Mouse (Mus musculus) hindbrain, postnatal 0 days (tissue): Measurements from ENCODE around the gene D10Wsu102e. TPM values are rescaled to one million over a fixed set of nuclear protein-coding genes. Genes with fewer than 3 reads are reported as not detected.

Experiments
- ATAC-seq: fragments of 200-750 bp; cut with Nextera tagmentation; 2 replicates; pipeline ENCODE4 v1.8.0; 2017; ENCODE audit warnings: mild to moderate bottlenecking, moderate TSS enrichment, moderate library complexity
- DNase-seq: peaks from one replicate; pipeline ENCODE4 v3.0.0-alpha.2; 2015; ENCODE audit warnings: low spot score
- H3K27ac ChIP-seq: fragments of 300-500 bp; sonication (generic); 2 replicates; pipeline ENCODE4 v1.5.1; 2014; ENCODE audit warnings: mild to moderate bottlenecking
- H3K27me3 ChIP-seq: fragments of 300-500 bp; sonication (generic); 2 replicates; pipeline ENCODE4 v1.6.1; 2014; ENCODE audit warnings: low read length, mixed read lengths; ENCODE audit not compliant: insufficient read depth
- H3K36me3 ChIP-seq: fragments of 300-500 bp; sonication (generic); 2 replicates; pipeline ENCODE4 v1.6.1; 2014; ENCODE audit warnings: low read length, mixed read lengths; ENCODE audit not compliant: insufficient read depth
- H3K4me1 ChIP-seq: fragments of 300-500 bp; sonication (generic); 2 replicates; pipeline ENCODE4 v1.6.1; 2014; ENCODE audit warnings: antibody characterized with exemption, low read length, mixed read lengths; ENCODE audit not compliant: insufficient read depth
- H3K4me2 ChIP-seq: fragments of 300-500 bp; sonication (generic); 2 replicates; pipeline ENCODE4 v1.6.1; 2014; ENCODE audit warnings: low read depth, mild to moderate bottlenecking, low read length, moderate library complexity, mixed read lengths
- H3K4me3 ChIP-seq: fragments of 300-500 bp; sonication (generic); 2 replicates; pipeline ENCODE4 v1.5.1; 2014; ENCODE audit warnings: low read length
- H3K9ac ChIP-seq: fragments of 300-500 bp; sonication (generic); replicated peaks from 2 replicates; pipeline ENCODE4 v1.6.1; 2014; ENCODE audit warnings: mild to moderate bottlenecking, low read length, moderate library complexity, mixed read lengths
- H3K9me3 ChIP-seq: fragments of 300-500 bp; sonication (generic); 2 replicates; pipeline ENCODE4 v1.6.1; 2016; ENCODE audit warnings: low read length, mixed read lengths
- CTCF ChIP-seq: IDR thresholded peaks from 2 replicates; pipeline ENCODE4 v1.5.1; 2016; ENCODE audit warnings: antibody characterized with exemption, control low read depth, low read depth
- WGBS: fragments of 180-500 bp; shearing (Covaris S2); extraction: QIAGEN DNeasy Blood & Tissue Kit; methylation state at CpG from one replicate; pipeline ENCODE4 v1.1.7; 2014; 5-methylcytosine and 5-hydroxymethylcytosine counted together
- polyA plus RNA-seq: library from polyadenylated mRNA; unstranded; fragments of >200 nt; fragmentation: Nextera tagmentation; extraction: Ambion mirVana; gene quantifications from 2 replicates; pipeline ENCODE4 v1.2.1, GENCODE M21; 2015
- total RNA-seq: library from RNA; depleted of rRNA; stranded (reverse); fragments of >200 nt; gene quantifications from 2 replicates; pipeline ENCODE4 v1.2.3, GENCODE M21; 2014

D10Wsu102e gene
- total and polyA plus RNA-seq, 2 experiments from 2014 or later = 0.60 to 2.1 TPM

- ATAC-seq = no peak
- H3K4me2 ChIP-seq = no peak overlapping the region
- H3K27ac ChIP-seq = no peak overlapping the region
- no peaks in the 10 kb centered on the region for H3K9me3 ChIP-seq
- DNase-seq = no peak
- no peaks in the 10 kb centered on the region for H3K27me3 ChIP-seq
- H3K4me3 ChIP-seq = no peak overlapping the region
- no peaks in the 10 kb centered on the region; the same call in 1 of the 2 replicates for H3K4me1 ChIP-seq
- no peaks in the 10 kb centered on the region for H3K36me3 ChIP-seq
- H3K9ac ChIP-seq = no peak overlapping the region
- no peak for TF ChIP-seq CTCF
- WGBS = 85% methylated on average over 12 of the region's 12 CpGs
Measured at GRCm38 (mm10) chr10:83356416-83356815, 3.6 kb upstream of the D10Wsu102e start.

- 82% methylated on average over 4 of the region's 4 CpGs for WGBS
- DNase-seq (no peak), ATAC-seq (no peak)
- H3K4me1 ChIP-seq = no peaks in the 10 kb centered on the region
- no peaks in the 10 kb centered on the region for H3K27me3 ChIP-seq
- H3K4me2 ChIP-seq = peak overlapping the region; percentile 87
- H3K9me3 ChIP-seq = no peaks in the 10 kb centered on the region
- peak overlapping the region; percentile 74 for H3K27ac ChIP-seq
- H3K36me3 ChIP-seq = peaks cover 15% of the 10 kb centered on the region
- peak overlapping the region; percentile 68; the same call in 1 of the 2 replicates for H3K9ac ChIP-seq
- no peak for TF ChIP-seq CTCF
- peak overlapping the region; percentile 83 for H3K4me3 ChIP-seq
Measured at GRCm38 (mm10) chr10:83359451-83359850, 570 bp upstream of the D10Wsu102e start.

- Histone ChIP-seq H3K27me3 (no peaks in the 10 kb centered on the region), H3K9ac (peak overlapping the region; percentile 68), H3K9me3 (no peaks in the 10 kb centered on the region), H3K27ac (peak overlapping the region; percentile 74), H3K36me3 (peaks cover 17% of the 10 kb centered on the region), H3K4me1 (no peaks in the 10 kb centered on the region), H3K4me3 (peak overlapping the region; percentile 83), H3K4me2 (peak overlapping the region; percentile 87)
- peak; percentile 82; the same call in 1 of the 2 replicates for ATAC-seq
- under 1% methylated on average over 40 of the region's 40 CpGs for WGBS
- DNase-seq = peak; percentile 26
- TF ChIP-seq CTCF = no peak
Measured at GRCm38 (mm10) chr10:83360356-83360755, 335 bp downstream of the D10Wsu102e start.

- WGBS = 39% methylated on average over 5 of the region's 5 CpGs
- ATAC-seq = no peak
- peak; percentile 68 for TF ChIP-seq CTCF
- no peak overlapping the region for H3K9ac ChIP-seq
- no peaks in the 10 kb centered on the region for H3K4me1 ChIP-seq
- no peak overlapping the region for H3K4me3 ChIP-seq
- peak; percentile 69 for DNase-seq
- H3K36me3 ChIP-seq = peaks cover 32% of the 10 kb centered on the region
- H3K4me2 ChIP-seq = peak overlapping the region; percentile 87; the same call in 1 of the 2 replicates
- no peak overlapping the region for H3K27ac ChIP-seq
- H3K9me3 ChIP-seq = no peaks in the 10 kb centered on the region
- H3K27me3 ChIP-seq = no peaks in the 10 kb centered on the region
Measured at GRCm38 (mm10) chr10:83361643-83362382, 1.8 kb downstream of the D10Wsu102e start.

GRCm38 (mm10) chr10:83363451-83363850 is 3.4 kb downstream of the D10Wsu102e start:
- no peak for DNase-seq

GRCm38 (mm10) chr10:83368918-83369317 is 8.9 kb downstream of the D10Wsu102e start:
- no peak overlapping the region for H3K9ac ChIP-seq
- ATAC-seq (no peak), DNase-seq (no peak)
- no peak for TF ChIP-seq CTCF
- H3K4me1 ChIP-seq = no peaks in the 10 kb centered on the region
- H3K4me3 ChIP-seq = no peak overlapping the region
- H3K27ac ChIP-seq = no peak overlapping the region
- 78% methylated on average over 5 of the region's 5 CpGs for WGBS
- peaks cover 46% of the 10 kb centered on the region for H3K36me3 ChIP-seq
- H3K9me3 ChIP-seq = no peaks in the 10 kb centered on the region
- H3K27me3 ChIP-seq = no peaks in the 10 kb centered on the region
- no peak overlapping the region for H3K4me2 ChIP-seq

More at GRCm38 (mm10) chr10:83363451-83363850, 3.4 kb downstream of the D10Wsu102e start:
- Histone ChIP-seq H3K27me3 (no peaks in the 10 kb centered on the region), H3K4me3 (no peak overlapping the region), H3K36me3 (peaks cover 41% of the 10 kb centered on the region), H3K27ac (no peak overlapping the region), H3K4me2 (no peak overlapping the region), H3K9ac (no peak overlapping the region), H3K9me3 (no peaks in the 10 kb centered on the region), H3K4me1 (no peaks in the 10 kb centered on the region)
- TF ChIP-seq CTCF = no peak
- ATAC-seq = no peak
- WGBS = 96% methylated on average over 8 of the region's 8 CpGs
